Mouse (Mus musculus): ENCODE data around the gene Tfe3. TPM values are rescaled to one million over a fixed set of nuclear protein-coding genes. Genes with fewer than 3 reads are reported as not detected.
"Not testable (repeated sequence)": the region's sequence is repeated elsewhere in the genome, so short reads cannot be mapped to it uniquely, and the experiment has no call there.

Gene Tfe3
- 12.4 and 17.6 TPM in 2 replicates for polyA plus RNA-seq (2012; rRNA removed)

- WGBS: 17% methylated on average over 38 of the region's 38 CpGs
- DNase-seq (ENCODE audit: low read depth, low spot score): peak; percentile 70
These were observed at the start of gene Tfe3 for GRCm38 (mm10) chrX:7762137-7762920. Gene Tfe3 (plus strand): TSS chrX:7762560.

- WGBS: 15% methylated on average over 6 of the region's 12 CpGs
These were observed 48.6 kb upstream of the Tfe3 start for GRCm38 (mm10) chrX:7713764-7714134.

GRCm38 (mm10) chrX:7714135-7714899 lies 48.0 kb upstream of the Tfe3 start, which contains the start of gene Wdr45:
Gene Wdr45 (plus strand): TSS chrX:7714333.
- WGBS: 14% methylated on average over 40 of the region's 60 CpGs
- peak; percentile 64 for DNase-seq (ENCODE audit: low read depth, low spot score)

More at GRCm38 (mm10) chrX:7713764-7714134, 48.6 kb upstream of the Tfe3 start:
- not testable (repeated sequence) for DNase-seq (ENCODE audit: low read depth, low spot score)

GRCm38 (mm10) chrX:7716058-7716457 lies 46.3 kb upstream of the Tfe3 start:
- not testable (repeated sequence) for DNase-seq (ENCODE audit: low read depth, low spot score)
- 64% methylated on average over 1 of the region's 1 CpGs for WGBS

- DNase-seq (ENCODE audit: low read depth, low spot score): no peak
- 20% methylated on average over 22 of the region's 22 CpGs for WGBS
These were observed 40.7 kb upstream of the Tfe3 start, which contains the start of gene Gm45208 for GRCm38 (mm10) chrX:7721514-7722281. Gene Gm45208 (plus strand): TSS chrX:7722245.

- DNase-seq (ENCODE audit: low read depth, low spot score): no peak
- 15% methylated on average over 11 of the region's 11 CpGs for WGBS
These were observed 40.1 kb upstream of the Tfe3 start for GRCm38 (mm10) chrX:7722282-7722611.

GRCm38 (mm10) chrX:7722691-7723090 lies 39.7 kb upstream of the Tfe3 start:
- DNase-seq (ENCODE audit: low read depth, low spot score): no peak
- 15% methylated on average over 4 of the region's 4 CpGs for WGBS

- DNase-seq (ENCODE audit: low read depth, low spot score): no peak
- 82% methylated on average over 7 of the region's 7 CpGs for WGBS
These were observed 38.2 kb upstream of the Tfe3 start for GRCm38 (mm10) chrX:7724135-7724534.

GRCm38 (mm10) chrX:7725841-7726240 lies 36.5 kb upstream of the Tfe3 start:
- WGBS: 90% methylated on average over 12 of the region's 12 CpGs
- no peak for DNase-seq (ENCODE audit: low read depth, low spot score)

- no peak for DNase-seq (ENCODE audit: low read depth, low spot score)
- 82% methylated on average over 13 of the region's 13 CpGs for WGBS
These were observed 35.2 kb upstream of the Tfe3 start for GRCm38 (mm10) chrX:7727176-7727575.

GRCm38 (mm10) chrX:7728215-7728921 lies 34.0 kb upstream of the Tfe3 start, which contains the start of gene Praf2:
Gene Praf2 (plus strand): TSS chrX:7728439.
- 15% methylated on average over 42 of the region's 42 CpGs for WGBS
- DNase-seq (ENCODE audit: low read depth, low spot score): peak; percentile 69

- 24% methylated on average over 4 of the region's 4 CpGs for WGBS
- no peak for DNase-seq (ENCODE audit: low read depth, low spot score)
These were observed 33.5 kb upstream of the Tfe3 start for GRCm38 (mm10) chrX:7728922-7729265.

- WGBS: 37% methylated on average over 26 of the region's 26 CpGs
- DNase-seq (ENCODE audit: low read depth, low spot score): no peak
These were observed 28.7 kb upstream of the Tfe3 start for GRCm38 (mm10) chrX:7733571-7734156.

- DNase-seq (ENCODE audit: low read depth, low spot score): no peak
- 44% methylated on average over 14 of the region's 14 CpGs for WGBS
These were observed 22.9 kb upstream of the Tfe3 start for GRCm38 (mm10) chrX:7739336-7740081.

- WGBS: 30% methylated on average over 10 of the region's 10 CpGs
- DNase-seq (ENCODE audit: low read depth, low spot score): no peak
These were observed 22.1 kb upstream of the Tfe3 start for GRCm38 (mm10) chrX:7740082-7740819.

- 55% methylated on average over 5 of the region's 5 CpGs for WGBS
- DNase-seq (ENCODE audit: low read depth, low spot score): no peak
These were observed 21.3 kb upstream of the Tfe3 start for GRCm38 (mm10) chrX:7741103-7741502.

- WGBS: 55% methylated on average over 5 of the region's 5 CpGs
These were observed 18.9 kb upstream of the Tfe3 start for GRCm38 (mm10) chrX:7743470-7743869.

GRCm38 (mm10) chrX:7744940-7745339 lies 17.4 kb upstream of the Tfe3 start:
- WGBS: 30% methylated on average over 1 of the region's 1 CpGs
- DNase-seq (ENCODE audit: low read depth, low spot score): no peak

More at GRCm38 (mm10) chrX:7743470-7743869, 18.9 kb upstream of the Tfe3 start:
- no peak for DNase-seq (ENCODE audit: low read depth, low spot score)
